22 mouse cellular contexts compared by ENCODE assay signal in the genomic region with DNA sequence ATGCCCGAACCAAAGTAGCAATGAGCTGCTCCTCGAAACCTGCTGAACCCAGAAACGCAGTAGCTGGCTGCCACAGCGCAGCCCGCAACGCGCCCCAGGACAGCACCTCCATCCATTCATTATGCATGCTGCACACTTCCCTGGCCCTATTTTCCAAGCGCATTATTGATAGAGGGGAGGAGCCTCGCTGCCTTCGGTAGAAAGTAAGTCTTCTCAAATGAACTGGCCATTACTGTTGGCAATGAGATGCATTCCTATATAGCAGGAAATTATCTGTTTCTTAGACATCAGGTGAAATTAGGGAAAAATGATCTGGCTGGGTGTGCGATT. TPM values are rescaled to one million over a fixed set of nuclear protein-coding genes. Genes with fewer than 3 reads are reported as not detected.
DNase-seq lines count a peak whose midpoint lies in the region; ATAC-seq and TF ChIP-seq lines count a peak whose summit lies in the region.
"Had no signal": no experiment of that assay in that cellular context is flagged by ENCODE, and none has a peak within 500 bp of the region (broad histone marks: within the 10 kb centered on the region; RNA-seq: fewer than 3 reads in every experiment).

No protein-coding gene starts in this region.

- no peaks in the 10 kb centered on the region for H3K9me3 ChIP-seq in heart, embryonic 11.5 days (replicated peaks; ENCODE audit: control insufficient read depth, low read length)
- H3K9me3 ChIP-seq in lung, embryonic 16.5 days (ENCODE audit: control insufficient read depth, low read length) = no peaks in the 10 kb centered on the region
- no peaks in the 10 kb centered on the region for H3K9me3 ChIP-seq in intestine, embryonic 16.5 days (ENCODE audit: control insufficient read depth, low read length)
- no peaks in the 10 kb centered on the region for H3K9me3 ChIP-seq in lung, postnatal 0 days (ENCODE audit: low read length)
- H3K9me3 ChIP-seq: embryonic facial prominence, embryonic 12.5 days; forebrain, embryonic 12.5 days; hindbrain, embryonic 13.5 days had no signal

- intact Hi-C loops in heart, postnatal 10 days (cut with DNase I) = no loop called here
- intact Hi-C loops in left cerebral cortex, postnatal 10 days (cut with DNase I) = no loop called here
- intact Hi-C loops in left cerebral cortex, postnatal 14 days (cut with DNase I) = no loop called here

- no peak for TF ChIP-seq CTCF in lung, adult 2 months (IDR thresholded peaks at IDR 0.05; ENCODE audit: insufficient read depth, low read length)
- no peak for TF ChIP-seq CTCF in lung, postnatal 0 days (IDR thresholded peaks at IDR 0.05)

- peak overlapping the region; percentile 22; the same call in 1 of the 2 replicates for H3K27ac ChIP-seq in heart, embryonic 11.5 days (ENCODE audit: low read depth, low read length)
- no peak overlapping the region for H3K27ac ChIP-seq in lung, embryonic 16.5 days (ENCODE audit: low read length)
- H3K27ac ChIP-seq in intestine, embryonic 16.5 days (ENCODE audit: low read length) = 0 out of 2 replicates have a peak overlapping the region, but pooled peaks have one; percentile 21
- H3K27ac ChIP-seq in lung, postnatal 0 days (ENCODE audit: low read length) = no peak overlapping the region
- H3K27ac ChIP-seq: embryonic facial prominence, embryonic 12.5 days; forebrain, embryonic 12.5 days; heart, adult 2 months; hindbrain, embryonic 13.5 days; hindbrain, postnatal 0 days had no signal

- WGBS in heart, embryonic 11.5 days (ENCODE audit: insufficient replicate concordance) = 84% methylated on average over 11 of the region's 11 CpGs
- 82% methylated on average over 11 of the region's 11 CpGs for WGBS in lung, embryonic 16.5 days
- 84% methylated on average over 11 of the region's 11 CpGs for WGBS in lung, adult 2 months
- WGBS in intestine, embryonic 16.5 days = 78% methylated on average over 11 of the region's 11 CpGs
- WGBS in lung, postnatal 0 days = 82% methylated on average over 11 of the region's 11 CpGs

- H3K4me3 ChIP-seq in heart, embryonic 11.5 days (ENCODE audit: low read depth, low read length) = no peak overlapping the region
- H3K4me3 ChIP-seq in lung, embryonic 16.5 days (ENCODE audit: low read length) = no peak overlapping the region
- H3K4me3 ChIP-seq in lung, adult 2 months (replicated peaks; ENCODE audit: extremely low read depth, low read depth, low read length) = no peak overlapping the region
- no peak overlapping the region for H3K4me3 ChIP-seq in intestine, embryonic 16.5 days (ENCODE audit: low read length)
- no peak overlapping the region for H3K4me3 ChIP-seq in lung, postnatal 0 days (ENCODE audit: low read depth, low read length)
- H3K4me3 ChIP-seq: embryonic facial prominence, embryonic 12.5 days; forebrain, embryonic 12.5 days; heart, adult 2 months; hindbrain, embryonic 13.5 days had no signal

- no peaks in the 10 kb centered on the region for H3K36me3 ChIP-seq in heart, embryonic 11.5 days (ENCODE audit: control insufficient read depth, insufficient read depth, low read length)
- peaks cover under 1% of the 10 kb centered on the region; the same call in 1 of the 2 replicates for H3K36me3 ChIP-seq in lung, embryonic 16.5 days (ENCODE audit: control insufficient read depth, insufficient read depth, low read length)
- 0 out of 2 replicates have a peak, but pooled peaks cover 2% of the 10 kb centered on the region for H3K36me3 ChIP-seq in intestine, embryonic 16.5 days (ENCODE audit: control insufficient read depth, insufficient read depth, low read length)
- 0 out of 2 replicates have a peak, but pooled peaks cover 9% of the 10 kb centered on the region for H3K36me3 ChIP-seq in lung, postnatal 0 days (ENCODE audit: insufficient read depth, low read length)

- no peak overlapping the region for H3K4me2 ChIP-seq in heart, embryonic 11.5 days
- no peak overlapping the region for H3K4me2 ChIP-seq in lung, embryonic 16.5 days (ENCODE audit: low read depth, low read length)
- H3K4me2 ChIP-seq in intestine, embryonic 16.5 days (ENCODE audit: low read depth, low read length) = no peak overlapping the region
- no peak overlapping the region for H3K4me2 ChIP-seq in lung, postnatal 0 days (replicated peaks; ENCODE audit: low read depth, low read length)
- H3K4me2 ChIP-seq: embryonic facial prominence, embryonic 12.5 days; forebrain, embryonic 12.5 days; hindbrain, embryonic 13.5 days had no signal

- no peak for TF ChIP-seq EP300 in lung, postnatal 0 days (IDR thresholded peaks at IDR 0.05)

- ATAC-seq in heart, embryonic 11.5 days (replicated peaks; ENCODE audit: insufficient number of reproducible peaks, low FRiP score, low TSS enrichment) = no peak
- no peak for ATAC-seq in lung, embryonic 16.5 days (ENCODE audit: low read depth)
- no peak for ATAC-seq in intestine, embryonic 16.5 days
- no peak for ATAC-seq in lung, postnatal 0 days
- ATAC-seq: forebrain, embryonic 16.5 days; hindbrain, postnatal 0 days; Patski had no signal

- peaks cover 7% of the 10 kb centered on the region for H3K4me1 ChIP-seq in heart, embryonic 11.5 days (ENCODE audit: control insufficient read depth, insufficient read depth, low read length)
- peaks cover 2% of the 10 kb centered on the region; the same call in 1 of the 2 replicates for H3K4me1 ChIP-seq in lung, embryonic 16.5 days (replicated peaks; ENCODE audit: control insufficient read depth, insufficient read depth, low read length)
- peaks cover 5% of the 10 kb centered on the region for H3K4me1 ChIP-seq in lung, adult 2 months (ENCODE audit: control insufficient read depth, insufficient read depth, low read length)
- H3K4me1 ChIP-seq in intestine, embryonic 16.5 days (ENCODE audit: control insufficient read depth, insufficient read depth, low read length) = peaks cover 7% of the 10 kb centered on the region
- no peaks in the 10 kb centered on the region for H3K4me1 ChIP-seq in lung, postnatal 0 days (ENCODE audit: insufficient read depth, low read depth, low read length)
- H3K4me1 ChIP-seq: embryonic facial prominence, embryonic 12.5 days had no signal

- no peak overlapping the region for H3K9ac ChIP-seq in heart, embryonic 11.5 days (ENCODE audit: low read depth, low read length)
- peak overlapping the region; percentile 30; the same call in 1 of the 2 replicates for H3K9ac ChIP-seq in lung, embryonic 16.5 days (ENCODE audit: low read length)
- no peak overlapping the region for H3K9ac ChIP-seq in intestine, embryonic 16.5 days (ENCODE audit: low read depth, low read length)
- no peak overlapping the region for H3K9ac ChIP-seq in lung, postnatal 0 days (replicated peaks; ENCODE audit: low read depth)
- H3K9ac ChIP-seq: embryonic facial prominence, embryonic 12.5 days; forebrain, embryonic 12.5 days; hindbrain, embryonic 13.5 days had no signal

- TF ChIP-seq POLR2A in lung, adult 2 months (IDR thresholded peaks at IDR 0.05; ENCODE audit: borderline replicate concordance, extremely low read depth, low read depth, low read length) = no peak

- H3K27me3 ChIP-seq in heart, embryonic 11.5 days (ENCODE audit: control insufficient read depth, insufficient read depth, low read length) = no peaks in the 10 kb centered on the region
- H3K27me3 ChIP-seq in lung, embryonic 16.5 days (ENCODE audit: control insufficient read depth, insufficient read depth, low read depth, low read length) = no peaks in the 10 kb centered on the region
- H3K27me3 ChIP-seq in intestine, embryonic 16.5 days (replicated peaks; ENCODE audit: control insufficient read depth, insufficient read depth, low read length) = no peaks in the 10 kb centered on the region
- no peaks in the 10 kb centered on the region for H3K27me3 ChIP-seq in lung, postnatal 0 days (replicated peaks; ENCODE audit: insufficient read depth, low read length)
- H3K27me3 ChIP-seq: embryonic facial prominence, embryonic 12.5 days; forebrain, embryonic 12.5 days; hindbrain, embryonic 13.5 days; Patski had no signal

- no peak for DNase-seq in heart, postnatal 10 days
- no peak for DNase-seq in lung, adult 2 months
- DNase-seq in lung, postnatal 0 days (ENCODE audit: low spot score) = no peak
- DNase-seq in left cerebral cortex, postnatal 10 days (ENCODE audit: extremely low spot score in 1 of 2, low spot score in 2 of 2) = no peak
- no peak for DNase-seq in left cerebral cortex, postnatal 14 days (ENCODE audit: low spot score in 2 of 2)
- DNase-seq: adrenal gland, adult 2 months; adrenal gland, postnatal 25 days; cerebellum, adult 2 months; cerebellum, postnatal 14 days; embryo, embryonic 11 days; gastrocnemius, postnatal 10 days; heart, adult 2 months; heart, postnatal 14 days had no signal

RNA-seq across cellular contexts. Expression of a gene that starts 14.5 kb away (rescaled TPM):
- 8.6 and 9.2 TPM in 2 replicates for polyA plus RNA-seq in heart, embryonic 11.5 days (2014; fragmentation: Nextera tagmentation; extraction: Ambion mirVana)
- total RNA-seq in heart, postnatal 10 days (2021) = 10 to 100 TPM; 10.0 TPM
- polyA plus RNA-seq in lung, embryonic 16.5 days (2015; fragmentation: Nextera tagmentation; extraction: Ambion mirVana) = 3.5 and 4.0 TPM in 2 replicates
- polyA plus RNA-seq in lung, adult 2 months (2012; rRNA removed) = 3.0 and 3.6 TPM in 2 replicates
- 4.4 and 5.2 TPM in 2 replicates for polyA plus RNA-seq in intestine, embryonic 16.5 days (2015; fragmentation: Nextera tagmentation; extraction: Ambion mirVana)
- polyA plus RNA-seq in lung, postnatal 0 days (2015; fragmentation: Nextera tagmentation; extraction: Ambion mirVana) = 1.4 and 1.8 TPM in 2 replicates
- 100 to 1,000 TPM; 200 to 207 TPM for total RNA-seq in left cerebral cortex, postnatal 10 days (2021)
- 100 to 1,000 TPM; 228 to 235 TPM for total RNA-seq in left cerebral cortex, postnatal 14 days (2021)

RNA-seq across cellular contexts. Expression of a gene that starts 35.6 kb away (rescaled TPM):
- 60.6 and 68.3 TPM in 2 replicates for polyA plus RNA-seq in heart, embryonic 11.5 days (2014; fragmentation: Nextera tagmentation; extraction: Ambion mirVana)
- 10 to 100 TPM; 47.2 to 49.4 TPM for total RNA-seq in heart, postnatal 10 days (2021)
- polyA plus RNA-seq in lung, embryonic 16.5 days (2015; fragmentation: Nextera tagmentation; extraction: Ambion mirVana) = 41.3 and 43.2 TPM in 2 replicates
- 159 and 160 TPM in 2 replicates for polyA plus RNA-seq in lung, adult 2 months (2012; rRNA removed)
- 47.2 and 55.0 TPM in 2 replicates for polyA plus RNA-seq in intestine, embryonic 16.5 days (2015; fragmentation: Nextera tagmentation; extraction: Ambion mirVana)
- 50.4 and 56.6 TPM in 2 replicates for polyA plus RNA-seq in lung, postnatal 0 days (2015; fragmentation: Nextera tagmentation; extraction: Ambion mirVana)
- 10 to 100 TPM; 31.3 to 31.7 TPM for total RNA-seq in left cerebral cortex, postnatal 10 days (2021)
- 10 to 100 TPM; 30.1 to 32.0 TPM for total RNA-seq in left cerebral cortex, postnatal 14 days (2021)

Comparison
In these comparisons a context has a peak if more than half of its experiments do, and no peak if none do; other contexts are left out.
1. H3K27ac ChIP-seq: peak in heart, embryonic 11.5 days (single experiment) and intestine, embryonic 16.5 days (single experiment); none in lung, embryonic 16.5 days (single experiment) and lung, postnatal 0 days (single experiment).